Mouse (Mus musculus) lung, embryonic 16.5 days (tissue): ENCODE measurements around the gene Krt23. TPM values are rescaled to one million over a fixed set of nuclear protein-coding genes. Genes with fewer than 3 reads are reported as not detected.

Experiments used
- ATAC-seq: fragments of 200-750 bp; cut with Nextera tagmentation; 2 replicates; pipeline ENCODE4 v1.8.0; 2017; ENCODE audit warnings: low read depth, mild to moderate bottlenecking, moderate library complexity
- H3K27ac ChIP-seq: fragments of 300-500 bp; sonication (generic); 2 replicates; pipeline ENCODE4 v1.5.1; 2014; ENCODE audit warnings: mild to moderate bottlenecking, control low read depth, low read length
- H3K27me3 ChIP-seq: fragments of 300-500 bp; sonication (generic); 2 replicates; pipeline ENCODE4 v1.6.1; 2014; ENCODE audit warnings: low read depth, low read length, mixed read lengths; ENCODE audit not compliant: control insufficient read depth, insufficient read depth
- H3K36me3 ChIP-seq: fragments of 300-500 bp; sonication (generic); 2 replicates; pipeline ENCODE4 v1.6.1; 2014; ENCODE audit warnings: low read length; ENCODE audit not compliant: control insufficient read depth, insufficient read depth
- H3K4me1 ChIP-seq: fragments of 300-500 bp; sonication (generic); replicated peaks from 2 replicates; pipeline ENCODE4 v1.6.1; 2014; ENCODE audit warnings: low read length, mixed read lengths; ENCODE audit not compliant: control insufficient read depth, insufficient read depth
- H3K4me2 ChIP-seq: fragments of 300-500 bp; sonication (generic); 2 replicates; pipeline ENCODE4 v1.6.1; 2014; ENCODE audit warnings: low read depth, low read length, control low read depth
- H3K4me3 ChIP-seq: fragments of 300-500 bp; sonication (generic); 2 replicates; pipeline ENCODE4 v1.5.1; 2014; ENCODE audit warnings: mild to moderate bottlenecking, low read length, control low read depth
- H3K9ac ChIP-seq: fragments of 300-500 bp; sonication (generic); 2 replicates; pipeline ENCODE4 v1.6.1; 2014; ENCODE audit warnings: low read length, control low read depth
- H3K9me3 ChIP-seq: fragments of 300-500 bp; sonication (generic); 2 replicates; pipeline ENCODE4 v1.6.1; 2016; ENCODE audit warnings: low read length; ENCODE audit not compliant: control insufficient read depth
- WGBS: fragments of 180-500 bp; shearing (Covaris S2); extraction: QIAGEN DNeasy Blood & Tissue Kit; methylation state at CpG from one replicate; pipeline ENCODE4 v1.1.7; 2014; 5-methylcytosine and 5-hydroxymethylcytosine counted together
- polyA plus RNA-seq: library from polyadenylated mRNA; unstranded; fragments of >200 nt; fragmentation: Nextera tagmentation; extraction: Ambion mirVana; gene quantifications from 2 replicates; pipeline ENCODE4 v1.2.1, GENCODE M21; 2015

Gene Krt23
- polyA plus RNA-seq, 1 experiment from 2014 or later, result 4.9 TPM

DNA sequence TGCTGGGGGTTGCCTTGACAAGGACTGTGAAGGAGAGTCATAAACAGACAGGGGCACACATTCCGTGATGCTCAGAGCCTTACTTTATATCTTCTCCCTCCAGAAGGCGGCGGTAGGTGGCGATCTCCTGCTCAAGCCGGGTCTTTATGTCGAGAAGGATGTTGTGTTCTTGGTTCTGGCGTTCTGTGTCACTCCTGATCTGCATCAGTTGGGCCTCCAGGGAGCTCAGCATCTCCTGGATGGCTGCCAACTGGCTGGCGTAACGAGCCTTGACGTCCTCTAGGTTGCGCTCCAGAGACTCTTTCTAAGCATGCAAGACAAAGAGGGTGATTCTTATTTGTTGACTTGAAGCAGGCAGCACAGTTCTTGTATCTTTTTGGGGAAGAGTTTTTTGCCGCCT lies 62.3 kb downstream of the Krt23 start:
- no peak overlapping the region for H3K4me2 ChIP-seq
- 39% methylated on average over 12 of the region's 12 CpGs for WGBS
- H3K27me3 ChIP-seq, result no peaks in the 10 kb centered on the region
- no peaks in the 10 kb centered on the region for H3K9me3 ChIP-seq
- H3K4me3 ChIP-seq, result no peak overlapping the region
- ATAC-seq, result no peak
- no peak overlapping the region for H3K27ac ChIP-seq
- H3K36me3 ChIP-seq, result no peaks in the 10 kb centered on the region
- H3K4me1 ChIP-seq, result no peaks in the 10 kb centered on the region
- H3K9ac ChIP-seq, result no peak overlapping the region

Other genes starting within 250 kb of the Krt23 start
- 0.29 and 0.94 TPM in 2 replicates for gene Krt222, start 249.1 kb downstream of the Krt23 start, polyA plus RNA-seq
- gene Krt24, start 207.9 kb downstream of the Krt23 start, polyA plus RNA-seq, result not detected in 2 replicates
- gene Krt25, start 170.2 kb downstream of the Krt23 start, polyA plus RNA-seq, result not detected in 2 replicates
- gene Krt26, start 155.2 kb downstream of the Krt23 start, polyA plus RNA-seq, result not detected in 2 replicates
- not detected in 2 replicates for gene Krt27, start 142.0 kb downstream of the Krt23 start, polyA plus RNA-seq
- 0.13 and 0.21 TPM in 2 replicates for gene Krt28, start 118.2 kb downstream of the Krt23 start, polyA plus RNA-seq
- 21.6 and 23.2 TPM in 2 replicates for gene Krt10, start 103.8 kb downstream of the Krt23 start, polyA plus RNA-seq
- not detected in 2 replicates for gene Krt12, start 70.9 kb downstream of the Krt23 start, polyA plus RNA-seq
- gene Krt20, start 55.0 kb downstream of the Krt23 start, polyA plus RNA-seq, result 0.30 and 0.96 TPM in 2 replicates
- gene Krt39, start 28.2 kb upstream of the Krt23 start, polyA plus RNA-seq, result not detected in 2 replicates
- gene Krt40, start 50.0 kb upstream of the Krt23 start, polyA plus RNA-seq, result not detected in 2 replicates
- gene Krtap3-3, start 57.7 kb upstream of the Krt23 start, polyA plus RNA-seq, result not detected in 2 replicates
- not detected in 2 replicates for gene Krtap3-2, start 63.7 kb upstream of the Krt23 start, polyA plus RNA-seq
- gene Gm11939, start 66.3 kb upstream of the Krt23 start, polyA plus RNA-seq, result not detected in 2 replicates
- not detected in 2 replicates for gene Krtap3-1, start 73.5 kb upstream of the Krt23 start, polyA plus RNA-seq
- not detected in 2 replicates for gene Krtap1-5, start 87.9 kb upstream of the Krt23 start, polyA plus RNA-seq
- not detected in 2 replicates for gene Krtap1-4, start 90.5 kb upstream of the Krt23 start, polyA plus RNA-seq
- gene Krtap1-3, start 98.2 kb upstream of the Krt23 start, polyA plus RNA-seq, result not detected in 2 replicates
- not detected in 2 replicates for gene Krtap9-3, start 105.0 kb upstream of the Krt23 start, polyA plus RNA-seq
- gene Gm11938, start 110.2 kb upstream of the Krt23 start, polyA plus RNA-seq, result not detected in 2 replicates
- not detected in 2 replicates for gene Gm11937, start 117.1 kb upstream of the Krt23 start, polyA plus RNA-seq
- gene Krtap2-4, start 121.7 kb upstream of the Krt23 start, polyA plus RNA-seq, result not detected in 2 replicates
- gene Gm11562, start 127.3 kb upstream of the Krt23 start, polyA plus RNA-seq, result not detected in 2 replicates
- gene Krtap4-1, start 135.1 kb upstream of the Krt23 start, polyA plus RNA-seq, result not detected in 2 replicates
- gene Krtap4-2, start 141.9 kb upstream of the Krt23 start, polyA plus RNA-seq, result not detected in 2 replicates
- not detected in 2 replicates for gene Krtap4-7, start 151.0 kb upstream of the Krt23 start, polyA plus RNA-seq
- gene Gm11555, start 157.1 kb upstream of the Krt23 start, polyA plus RNA-seq, result not detected in 2 replicates
- not detected in 2 replicates for gene Gm11563, start 165.8 kb upstream of the Krt23 start, polyA plus RNA-seq
- gene Krtap4-6, start 172.8 kb upstream of the Krt23 start, polyA plus RNA-seq, result not detected in 2 replicates
- gene Gm14190, start 197.6 kb upstream of the Krt23 start, polyA plus RNA-seq, result not detected in 2 replicates
- gene Gm14180, start 241.2 kb upstream of the Krt23 start, polyA plus RNA-seq, result not detected in 2 replicates